Mouse (Mus musculus) heart, postnatal 25 days (tissue): ENCODE measurements at regions not wholly inside any gene's neighbourhood (a gene's known extent, or its start where the extent isn't known, plus 50 kb on each side); places are given as distances from the start of the nearest gene placed in this dataset.

ENCODE experiments used
- DNase-seq: peaks from one replicate; pipeline ENCODE4 v3.0.0; 2022; ENCODE audit warnings: low spot score
- intact Hi-C: fragments of 180-260 bp; cut with DNase I; formaldehyde crosslinking; loops from one replicate; pipeline ENCODE4 v1.15.1; 2025

- DNase-seq: no peak
- intact Hi-C loops: no loop called here
Measured at GRCm38 (mm10) chr1:61160505-61160904, 182.8 kb downstream of the Icos start.

- intact Hi-C loops: no loop called here
- no peak for DNase-seq
Measured at GRCm38 (mm10) chr1:61164271-61164670, 186.5 kb downstream of the Icos start.

- intact Hi-C loops: no loop called here
- no peak for DNase-seq
Measured at GRCm38 (mm10) chr1:61171941-61172340, 194.2 kb downstream of the Icos start.

GRCm38 (mm10) chr1:61172946-61173345 lies 195.2 kb downstream of the Icos start:
- intact Hi-C loops: no loop called here
- DNase-seq: no peak

- intact Hi-C loops: loop anchor here (5.0 kb wide), 2 partner anchors 33 to 1787 kb away; no protein-coding TSS in a partner anchor
Measured at GRCm38 (mm10) chr1:61175239-61175638, 197.5 kb downstream of the Icos start.

GRCm38 (mm10) chr1:61179461-61179860 lies 201.7 kb downstream of the Icos start:
- DNase-seq: no peak
- intact Hi-C loops: loop anchor here (5.0 kb wide), 2 partner anchors 37 to 1783 kb away; no protein-coding TSS in a partner anchor

More at GRCm38 (mm10) chr1:61175239-61175638, 197.5 kb downstream of the Icos start:
- no peak for DNase-seq

GRCm38 (mm10) chr1:61181099-61181821 lies 203.5 kb downstream of the Icos start:
- intact Hi-C loops: loop anchor here (2.0 to 10.0 kb wide), 5 partner anchors 116 to 1516 kb away; no protein-coding TSS in a partner anchor
- peak; percentile 72 for DNase-seq

GRCm38 (mm10) chr1:61187381-61188100 lies 209.8 kb downstream of the Icos start:
- intact Hi-C loops: loop anchor here (10.0 kb wide), 1 partner anchor 737 kb away; no protein-coding TSS in a partner anchor
- DNase-seq: no peak

- intact Hi-C loops: no loop called here
- DNase-seq: no peak
Measured at GRCm38 (mm10) chr1:61190921-61191320, 213.2 kb downstream of the Icos start.

GRCm38 (mm10) chr1:61198549-61199062 lies 220.9 kb downstream of the Icos start:
- DNase-seq: no peak
- intact Hi-C loops: no loop called here

- intact Hi-C loops: loop anchor here (10.0 kb wide), 1 partner anchor 74 kb away; no protein-coding TSS in a partner anchor
- DNase-seq: no peak
Measured at GRCm38 (mm10) chr1:61201006-61201405, 223.3 kb downstream of the Icos start.

- intact Hi-C loops: loop anchor here (10.0 kb wide), 1 partner anchor 73 kb away; no protein-coding TSS in a partner anchor
- DNase-seq: no peak
Measured at GRCm38 (mm10) chr1:61202079-61202478, 224.4 kb downstream of the Icos start.

- DNase-seq: no peak
- intact Hi-C loops: loop anchor here (10.0 kb wide), 1 partner anchor 72 kb away; no protein-coding TSS in a partner anchor
Measured at GRCm38 (mm10) chr1:61203170-61203569, 225.4 kb downstream of the Icos start.

- no peak for DNase-seq
- intact Hi-C loops: loop anchor here (10.0 kb wide), 1 partner anchor 71 kb away; no protein-coding TSS in a partner anchor
Measured at GRCm38 (mm10) chr1:61203612-61204011, 225.9 kb downstream of the Icos start.

- intact Hi-C loops: loop anchor here (10.0 kb wide), 1 partner anchor 70 kb away; no protein-coding TSS in a partner anchor
Measured at GRCm38 (mm10) chr1:61205137-61205536, 227.4 kb downstream of the Icos start.

GRCm38 (mm10) chr1:61206861-61207380 lies 229.2 kb downstream of the Icos start:
- peak; percentile 14 for DNase-seq
- intact Hi-C loops: loop anchor here (10.0 kb wide), 1 partner anchor 68 kb away; no protein-coding TSS in a partner anchor

More at GRCm38 (mm10) chr1:61205137-61205536, 227.4 kb downstream of the Icos start:
- DNase-seq: no peak

GRCm38 (mm10) chr1:61208386-61208785 lies 230.7 kb downstream of the Icos start:
- intact Hi-C loops: loop anchor here (10.0 kb wide), 1 partner anchor 66 kb away; no protein-coding TSS in a partner anchor
- DNase-seq: no peak

- intact Hi-C loops: no loop called here
- DNase-seq: no peak
Measured at GRCm38 (mm10) chr1:61221131-61221530, 243.4 kb downstream of the Icos start.

- intact Hi-C loops: no loop called here
- DNase-seq: no peak
Measured at GRCm38 (mm10) chr1:61228942-61229341, 251.2 kb downstream of the Icos start.

- DNase-seq: no peak
- intact Hi-C loops: no loop called here
Measured at GRCm38 (mm10) chr1:61233001-61233400, 255.3 kb downstream of the Icos start.
